Mouse (Mus musculus) E14TG2a.4 (cell line): ENCODE results near the gene Fer.

Source experiments
- CTCF ChIP-seq: conservative IDR thresholded peaks from 2 replicates; pipeline ENCODE4 v1.5.1; 2014; ENCODE audit warnings: low read length
- NANOG ChIP-seq: IDR thresholded peaks from 2 replicates; pipeline ENCODE4 v1.6.1; 2014; ENCODE audit warnings: borderline replicate concordance, low read length, mixed read lengths
- POU5F1 ChIP-seq: IDR thresholded peaks from 2 replicates; pipeline ENCODE4 v1.6.1; 2014; ENCODE audit warnings: low read length, borderline replicate concordance

GRCm38 (mm10) chr17:63948811-63949210 lies 85.9 kb downstream of the Fer start:
- TF ChIP-seq CTCF: no peak
- no peak for TF ChIP-seq NANOG
- no peak for TF ChIP-seq POU5F1
